Mouse (Mus musculus): ENCODE data around the gene Man2b1.

The Man2b1 gene

DNA sequence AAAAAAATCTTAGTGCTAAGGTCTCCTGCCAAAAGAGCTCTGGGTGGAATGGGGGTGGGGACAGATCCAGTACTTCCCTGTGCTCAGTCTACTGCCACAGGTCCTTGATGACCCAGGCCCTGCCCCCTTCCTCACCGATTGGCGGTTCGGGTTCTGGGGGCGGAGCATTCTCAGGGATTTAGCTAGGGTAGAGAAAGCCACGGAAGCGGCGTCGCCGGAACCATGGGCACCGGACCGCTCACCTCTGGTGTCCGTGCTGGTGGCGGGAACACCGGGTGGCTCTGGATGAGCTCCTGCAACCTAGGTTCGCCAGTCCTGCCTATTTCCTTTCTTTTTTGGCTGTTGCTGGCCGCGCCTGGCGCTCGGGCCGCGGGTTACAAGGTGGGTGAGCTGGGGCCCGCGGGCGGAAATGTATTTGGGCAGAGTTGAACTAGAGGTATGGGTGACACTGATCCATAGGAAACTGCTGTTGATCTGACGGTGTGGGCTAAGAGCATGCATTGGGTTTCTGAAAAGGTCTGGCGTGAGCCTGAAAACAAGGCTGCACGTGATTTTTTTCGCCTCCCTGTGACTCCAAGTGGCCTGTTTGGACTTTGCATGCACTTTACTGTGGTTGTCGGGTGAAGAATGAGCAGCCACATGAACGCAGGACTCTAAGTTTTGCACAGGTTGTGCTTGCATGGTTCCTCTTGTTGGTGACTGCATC lies at the start of gene Man2b1:
Man2b1 (plus strand) TSS at position 163 of the 706 bp plus-strand sequence.
- DNase-seq (ENCODE audit: extremely low spot score, low spot score) = peak; percentile 66

- no peak for DNase-seq (ENCODE audit: extremely low spot score, low spot score)
Observed at GRCm38 (mm10) chr8:85033867-85034266, 49.2 kb upstream of the Man2b1 start.

DNA sequence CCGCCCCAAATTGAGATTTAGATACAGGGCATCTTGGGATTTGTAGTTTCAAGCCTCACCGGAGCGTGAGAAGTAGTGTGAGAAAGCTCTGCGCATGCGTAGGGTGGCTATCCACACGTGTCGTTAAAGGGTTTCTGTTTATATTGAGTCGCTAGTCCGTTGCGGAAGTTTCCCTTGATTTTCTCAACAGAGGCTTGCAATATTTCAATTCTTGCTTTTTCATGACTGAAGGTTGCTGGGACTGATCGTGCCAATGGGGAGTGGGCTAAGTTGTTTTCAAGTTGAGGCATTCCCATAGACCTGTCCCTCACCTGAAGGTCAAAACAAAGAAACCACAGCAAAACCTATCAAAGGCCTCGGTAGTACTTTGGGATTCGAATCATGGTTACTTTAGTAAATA lies 48.3 kb upstream of the Man2b1 start:
- peak; percentile 73 for DNase-seq (ENCODE audit: extremely low spot score, low spot score)

GRCm38 (mm10) chr8:85035165-85035727 lies 47.8 kb upstream of the Man2b1 start:
- peak; percentile 24 for DNase-seq (ENCODE audit: extremely low spot score, low spot score)

GRCm38 (mm10) chr8:85035728-85036310 lies 47.3 kb upstream of the Man2b1 start:
- peak; percentile 42 for DNase-seq (ENCODE audit: extremely low spot score, low spot score)

- DNase-seq (ENCODE audit: extremely low spot score, low spot score) = no peak
Observed at GRCm38 (mm10) chr8:85036381-85036717, 46.7 kb upstream of the Man2b1 start.

- peak; percentile 90 for DNase-seq (ENCODE audit: extremely low spot score, low spot score)
Observed at GRCm38 (mm10) chr8:85036718-85037365, 46.2 kb upstream of the Man2b1 start, which contains the start of gene Tnpo2. Gene Tnpo2, plus strand, starts transcription at chr8:85036915.

DNA sequence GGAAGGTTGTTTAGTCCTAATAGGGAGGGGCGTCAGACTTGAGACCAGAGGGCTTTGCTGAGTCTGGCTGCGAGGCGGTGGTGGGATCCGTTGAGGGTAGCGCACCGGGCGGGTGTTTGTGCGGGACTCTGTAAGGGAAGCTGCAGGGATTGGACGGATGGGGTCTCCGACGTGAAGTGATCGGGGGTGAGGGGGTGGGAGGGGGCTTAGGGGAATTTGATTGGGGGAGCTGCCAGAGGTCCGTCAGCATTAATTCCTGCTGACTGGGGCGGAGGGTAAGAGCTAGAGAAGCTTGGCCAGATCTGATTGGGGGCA lies 45.7 kb upstream of the Man2b1 start:
- no peak for DNase-seq (ENCODE audit: extremely low spot score, low spot score)

GRCm38 (mm10) chr8:85037681-85038531 lies 45.2 kb upstream of the Man2b1 start:
- DNase-seq (ENCODE audit: extremely low spot score, low spot score) = peak; percentile 65

DNA sequence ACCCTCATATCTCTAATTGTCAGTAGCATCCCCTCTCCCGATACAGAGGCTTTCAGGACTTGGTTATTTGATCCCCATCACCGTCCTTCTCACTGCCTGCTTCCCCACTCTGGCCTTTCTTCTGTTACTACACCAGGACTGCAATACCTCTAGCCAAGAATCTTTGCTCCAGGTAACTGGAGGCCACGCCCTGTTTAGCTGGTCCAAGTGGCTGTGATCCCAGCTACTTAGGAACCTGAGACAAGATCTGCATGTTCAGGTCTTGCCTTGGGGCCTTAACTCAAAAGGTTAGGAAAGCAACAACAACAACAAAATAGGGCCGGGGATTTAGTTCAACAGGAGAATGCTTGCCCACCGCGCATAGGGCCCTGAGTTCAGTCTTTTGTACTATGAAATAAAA lies 39.5 kb upstream of the Man2b1 start:
- DNase-seq (ENCODE audit: extremely low spot score, low spot score) = no peak

DNA sequence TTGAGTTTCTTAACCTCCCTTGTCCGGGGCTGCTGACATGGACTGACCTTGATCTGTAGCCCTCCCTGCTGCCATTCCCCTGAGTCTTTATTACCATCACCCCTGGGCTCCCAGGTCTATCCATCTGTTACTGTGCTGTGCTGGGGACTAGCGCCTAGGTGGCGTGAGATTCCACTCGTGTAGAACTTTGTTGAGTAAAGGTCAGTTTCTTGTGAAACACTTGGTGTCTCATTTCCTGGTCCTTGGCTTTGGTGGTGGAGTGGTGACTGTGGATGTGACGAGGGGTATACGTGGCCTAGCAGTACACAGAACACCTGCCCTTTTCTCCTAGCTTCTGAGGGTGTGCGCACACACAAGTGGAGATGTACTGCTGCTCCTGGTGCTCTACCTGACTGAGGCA lies 25.7 kb upstream of the Man2b1 start:
- no peak for DNase-seq (ENCODE audit: extremely low spot score, low spot score)

DNA sequence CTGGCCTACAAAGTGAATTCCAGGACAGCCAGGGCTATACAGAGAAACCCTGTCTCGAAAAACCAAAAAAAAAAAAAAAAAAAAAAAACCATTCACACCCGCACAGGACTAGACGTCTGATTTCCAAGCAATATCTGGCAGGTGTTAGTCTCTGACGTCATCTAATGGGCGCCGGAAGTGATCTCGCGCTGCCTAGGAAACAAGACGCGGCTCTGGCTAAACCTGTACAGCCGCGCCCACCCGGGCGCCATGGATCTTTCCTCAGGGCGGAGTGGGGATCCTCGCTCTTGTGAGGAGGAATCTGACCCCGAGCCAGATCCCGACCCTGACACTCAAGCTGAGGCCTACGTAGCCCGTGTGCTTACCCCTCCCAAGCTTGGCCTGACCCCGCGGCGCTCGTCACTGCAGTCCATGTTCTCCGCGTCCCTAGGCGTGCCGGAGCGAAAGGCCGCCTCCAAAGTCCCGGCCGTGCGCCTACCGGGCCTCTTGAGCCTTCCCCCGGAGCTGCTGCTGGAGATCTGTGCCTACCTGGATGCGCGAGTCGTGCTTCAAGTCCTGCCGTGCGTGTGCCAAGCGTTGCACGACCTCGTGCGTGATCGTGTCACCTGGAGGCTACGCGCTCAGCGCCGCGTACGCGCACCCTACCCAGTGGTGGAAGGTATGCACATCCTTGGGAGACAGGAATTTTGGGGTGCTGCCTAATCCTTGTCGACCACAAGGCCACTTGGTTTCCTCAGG lies 23.0 kb upstream of the Man2b1 start, which contains the start of gene Fbxw9:
Fbxw9 (plus strand) TSS at position 177 of the 738 bp plus-strand sequence.
- peak; percentile 91 for DNase-seq (ENCODE audit: extremely low spot score, low spot score)

- no peak for DNase-seq (ENCODE audit: extremely low spot score, low spot score)
Observed at GRCm38 (mm10) chr8:85062603-85063002, 20.5 kb upstream of the Man2b1 start.

GRCm38 (mm10) chr8:85065213-85065612 lies 17.9 kb upstream of the Man2b1 start:
- DNase-seq (ENCODE audit: extremely low spot score, low spot score) = no peak

GRCm38 (mm10) chr8:85067155-85067554 lies 15.9 kb upstream of the Man2b1 start:
- DNase-seq (ENCODE audit: extremely low spot score, low spot score) = no peak

DNA sequence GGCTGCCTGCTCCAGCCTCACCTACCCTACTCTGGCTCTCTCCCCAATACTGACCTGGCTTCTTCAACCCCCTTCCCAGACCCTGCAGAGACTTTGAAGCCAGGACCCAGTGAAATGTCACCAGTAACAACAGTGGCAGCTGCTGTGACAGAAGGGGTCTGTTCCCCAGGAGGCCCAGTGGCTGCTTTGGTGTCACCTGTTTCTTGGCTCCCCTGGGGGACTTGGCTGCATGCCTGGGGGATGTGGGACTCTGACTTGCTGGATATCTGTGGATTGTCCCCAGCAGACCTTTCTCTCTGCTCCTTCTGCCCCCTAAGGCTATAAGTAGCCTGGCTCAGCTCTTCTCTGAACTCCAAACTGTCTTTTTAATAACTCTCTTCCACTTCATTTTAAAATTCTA lies 15.1 kb upstream of the Man2b1 start, which contains the start of gene Gm5741:
Gm5741 (minus strand) TSS at position 1 of the 400 bp plus-strand sequence.
- DNase-seq (ENCODE audit: extremely low spot score, low spot score) = no peak

DNA sequence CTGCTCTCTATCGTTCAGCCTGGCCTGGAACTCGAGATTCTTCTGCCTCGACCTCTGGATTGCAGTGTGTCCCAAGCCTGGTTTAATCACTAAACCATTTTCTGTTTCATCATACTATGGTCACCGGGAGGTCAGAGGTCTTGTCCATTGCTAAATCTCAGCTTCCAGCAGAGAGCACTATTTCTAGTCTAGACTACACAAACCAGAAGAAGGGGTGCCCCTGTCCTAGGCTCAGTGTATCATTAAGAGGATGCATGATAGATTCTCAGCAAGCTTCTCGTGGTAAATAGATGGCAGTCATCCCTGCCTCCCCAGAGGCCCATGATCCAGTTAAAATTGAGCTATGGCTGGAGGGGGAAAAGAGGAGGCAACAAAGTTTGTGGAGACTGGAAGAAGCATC lies 12.0 kb upstream of the Man2b1 start:
- DNase-seq (ENCODE audit: extremely low spot score, low spot score) = peak; percentile 45

DNA sequence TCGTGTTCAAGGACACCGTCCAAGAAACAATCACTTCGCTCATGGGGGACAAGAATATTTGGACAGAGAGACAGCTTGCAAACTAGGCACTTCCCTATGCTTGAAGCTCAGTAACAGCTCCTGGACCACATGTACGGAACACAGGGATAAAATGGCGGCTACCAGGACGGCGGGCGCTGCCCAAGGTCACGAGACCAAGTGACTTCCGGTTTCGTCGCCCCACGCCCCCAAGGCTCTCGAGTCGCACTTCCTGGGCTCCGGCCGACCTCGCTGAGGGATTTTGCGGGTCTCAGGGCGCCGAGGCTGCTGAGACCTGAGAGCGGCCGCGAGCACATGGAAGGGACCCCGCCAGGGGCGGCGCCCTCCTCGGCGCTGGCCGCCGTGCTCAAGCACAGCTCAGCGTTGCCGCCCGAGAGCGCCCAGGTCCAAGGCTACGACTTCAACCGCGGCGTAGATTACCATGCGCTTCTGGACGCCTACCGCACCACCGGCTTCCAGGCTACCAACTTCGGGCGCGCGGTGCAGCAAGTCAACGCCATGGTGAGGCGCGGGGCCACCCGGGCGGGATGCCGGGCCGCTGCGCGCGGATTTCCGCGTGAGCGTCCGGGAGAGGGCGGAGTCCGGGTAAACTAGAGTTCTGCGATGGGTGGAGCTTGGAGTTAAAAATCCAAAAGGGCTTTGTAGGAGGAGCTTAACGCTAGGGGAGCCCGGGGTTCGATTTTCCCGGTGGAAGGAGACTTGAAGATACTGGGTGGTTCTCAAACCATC lies 11.4 kb upstream of the Man2b1 start, which contains the start of gene Dhps:
Dhps (plus strand) TSS at position 244 of the 768 bp plus-strand sequence.
- peak; percentile 87 for DNase-seq (ENCODE audit: extremely low spot score, low spot score)

DNA sequence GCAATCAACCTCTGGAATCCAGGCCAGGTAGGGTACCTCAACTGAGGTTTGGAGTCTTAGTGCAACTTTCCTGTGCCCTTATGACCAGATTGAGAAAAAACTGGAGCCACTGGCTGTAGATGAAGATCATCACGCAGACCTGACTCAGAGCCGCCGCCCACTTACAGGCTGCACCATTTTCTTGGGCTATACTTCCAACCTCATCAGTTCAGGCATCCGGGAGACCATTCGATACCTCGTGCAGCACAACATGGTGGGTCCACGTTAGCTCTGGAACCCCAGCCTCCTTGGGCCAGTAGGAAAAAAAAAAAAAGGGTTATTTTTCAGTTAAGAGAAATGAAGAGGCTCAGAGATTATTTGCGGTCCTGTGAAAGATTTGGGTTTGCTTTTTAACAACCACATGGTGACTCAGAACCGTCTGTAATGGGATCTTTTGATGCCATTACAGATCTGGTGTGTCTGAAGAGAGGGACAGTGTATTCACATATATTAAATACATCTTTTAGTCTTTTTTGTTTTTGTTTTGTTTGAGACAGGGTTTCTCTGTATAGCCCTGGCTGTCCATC lies 10.6 kb upstream of the Man2b1 start:
- DNase-seq (ENCODE audit: extremely low spot score, low spot score) = no peak
